Mouse (Mus musculus) liver, embryonic 14.5 days (tissue): ENCODE measurements around the gene Notum. TPM values are rescaled to one million over a fixed set of nuclear protein-coding genes. Genes with fewer than 3 reads are reported as not detected.

Experiments used
- ATAC-seq: fragments of 200-750 bp; cut with Nextera tagmentation; 2 replicates; pipeline ENCODE4 v1.8.0; 2017; ENCODE audit warnings: moderate number of reproducible peaks, mild to moderate bottlenecking, moderate library complexity; ENCODE audit not compliant: insufficient read depth
- DNase-seq, 3 experiments: peaks; one replicate each; pipeline ENCODE4 v3.0.0-alpha.2; 2012 to 2013; ENCODE audit warnings: low read depth in 3 of 3, low spot score in 3 of 3
- H3K27ac ChIP-seq: fragments of 300-500 bp; sonication (generic); 2 replicates; pipeline ENCODE4 v1.5.1; 2014; ENCODE audit warnings: moderate library complexity, mild to moderate bottlenecking, control low read depth, inconsistent platforms
- H3K27me3 ChIP-seq: fragments of 300-500 bp; sonication (generic); 2 replicates; pipeline ENCODE4 v1.6.1; 2014; ENCODE audit warnings: mild to moderate bottlenecking, low read length, moderate library complexity; ENCODE audit not compliant: control insufficient read depth, insufficient read depth
- H3K36me3 ChIP-seq: fragments of 300-500 bp; sonication (generic); replicated peaks from 2 replicates; pipeline ENCODE4 v1.6.1; 2014; ENCODE audit warnings: low read depth; ENCODE audit not compliant: control insufficient read depth, insufficient read depth
- H3K4me1 ChIP-seq, 2 experiments: fragments of 200-500 bp in 1 of 2; fragments of 300-500 bp in 1 of 2; sonication (generic) in 1 of 2; replicated peaks; 2 replicates each; pipeline ENCODE4 v1.6.1; 2012 to 2014; ENCODE audit warnings: antibody characterized with exemption in 1 of 2, inconsistent platforms in 1 of 2, low read length in 1 of 2; ENCODE audit not compliant: control insufficient read depth in 2 of 2, insufficient read depth in 2 of 2
- H3K4me2 ChIP-seq: fragments of 300-500 bp; sonication (generic); 2 replicates; pipeline ENCODE4 v1.6.1; 2014; ENCODE audit warnings: low read depth, mild to moderate bottlenecking, control low read depth, moderate library complexity
- H3K4me3 ChIP-seq, 2 experiments: fragments of 200-500 bp in 1 of 2; fragments of 300-500 bp in 1 of 2; sonication (generic) in 1 of 2; 2 replicates each; pipeline ENCODE4 v1.5.1; 2012 to 2014; ENCODE audit warnings: low read depth in 2 of 2, low read length in 2 of 2, mild to moderate bottlenecking in 2 of 2, control low read depth in 1 of 2, inconsistent platforms in 1 of 2, moderate library complexity in 1 of 2; ENCODE audit not compliant: insufficient read depth in 1 of 2
- H3K9ac ChIP-seq: fragments of 300-500 bp; sonication (generic); replicated peaks from 2 replicates; pipeline ENCODE4 v1.6.1; 2014; ENCODE audit warnings: mild to moderate bottlenecking, control low read depth, moderate library complexity
- H3K9me3 ChIP-seq: fragments of 300-500 bp; sonication (generic); 2 replicates; pipeline ENCODE4 v1.6.1; 2016; ENCODE audit warnings: low read length, mixed read lengths; ENCODE audit not compliant: control insufficient read depth
- CTCF ChIP-seq: IDR thresholded peaks from 2 replicates; pipeline ENCODE4 v1.5.1; 2016; ENCODE audit warnings: antibody characterized with exemption, low read depth, control low read depth
- EP300 ChIP-seq: IDR thresholded peaks from 2 replicates; pipeline ENCODE4 v1.6.1; 2016; ENCODE audit warnings: antibody characterized with exemption, low read depth
- WGBS: fragments of 180-500 bp; shearing (Covaris S2); extraction: QIAGEN DNeasy Blood & Tissue Kit; methylation state at CpG from one replicate; pipeline ENCODE4 v1.1.7; 2014; ENCODE audit not compliant: insufficient replicate concordance; 5-methylcytosine and 5-hydroxymethylcytosine counted together
- polyA plus RNA-seq, 2 experiments: library from polyadenylated mRNA; depleted of rRNA in 1 of 2; stranded (reverse) in 1 of 2; unstranded in 1 of 2; fragments of >200 nt; fragmentation: Nextera tagmentation in 1 of 2; extraction: Ambion mirVana in 1 of 2; gene quantifications; 2 replicates each; pipeline versions ENCODE4 v1.2.1 to v1.2.3; 2012 to 2014

Gene Notum
- polyA plus RNA-seq, 2 experiments: 0.18 to 0.30 TPM

- no peak overlapping the region for H3K9ac ChIP-seq
- H3K36me3 ChIP-seq: peaks cover 3% of the 10 kb centered on the region; the same call in 1 of the 2 replicates
- H3K4me1 ChIP-seq: no peaks in the 10 kb centered on the region
- TF ChIP-seq CTCF (no peak), EP300 (no peak)
- no peak overlapping the region for H3K4me3 ChIP-seq
- no peaks in the 10 kb centered on the region for H3K27me3 ChIP-seq
- no peak overlapping the region for H3K4me2 ChIP-seq
- no peak for ATAC-seq
- H3K9me3 ChIP-seq: no peaks in the 10 kb centered on the region
- no peak overlapping the region for H3K27ac ChIP-seq
- 86% methylated on average over 20 of the region's 20 CpGs for WGBS
- DNase-seq: no peak
Measured at GRCm38 (mm10) chr11:120686650-120687272, 25.8 kb upstream of the Notum start.

GRCm38 (mm10) chr11:120684660-120685059, 23.7 kb upstream of the Notum start:
- no peak for DNase-seq
- H3K9me3 ChIP-seq: no peaks in the 10 kb centered on the region
- no peaks in the 10 kb centered on the region for H3K27me3 ChIP-seq
- no peaks in the 10 kb centered on the region for H3K4me1 ChIP-seq
- H3K4me2 ChIP-seq: no peak overlapping the region
- H3K36me3 ChIP-seq: peaks cover 3% of the 10 kb centered on the region
- no peak overlapping the region for H3K4me3 ChIP-seq
- no peak overlapping the region for H3K9ac ChIP-seq
- 65% methylated on average over 2 of the region's 2 CpGs for WGBS
- no peak for TF ChIP-seq EP300
- no peak overlapping the region for H3K27ac ChIP-seq
- no peak for ATAC-seq

GRCm38 (mm10) chr11:120684086-120684485, 23.1 kb upstream of the Notum start:
- Histone ChIP-seq H3K36me3 (peaks cover 3% of the 10 kb centered on the region), H3K27me3 (no peaks in the 10 kb centered on the region), H3K9ac (no peak overlapping the region), H3K9me3 (no peaks in the 10 kb centered on the region), H3K4me3 (no peak overlapping the region), H3K27ac (no peak overlapping the region), H3K4me2 (no peak overlapping the region), H3K4me1 (no peaks in the 10 kb centered on the region)
- TF ChIP-seq EP300 (no peak), CTCF (no peak)
- WGBS: 70% methylated on average over 2 of the region's 2 CpGs
- ATAC-seq (no peak), DNase-seq (no peak)

- H3K36me3 ChIP-seq: peaks cover 5% of the 10 kb centered on the region
- no peaks in the 10 kb centered on the region for H3K9me3 ChIP-seq
- no peak overlapping the region for H3K4me2 ChIP-seq
- H3K27me3 ChIP-seq: no peaks in the 10 kb centered on the region
- no peak overlapping the region for H3K4me3 ChIP-seq
- no peak for ATAC-seq
- no peak overlapping the region for H3K9ac ChIP-seq
- no peaks in the 10 kb centered on the region for H3K4me1 ChIP-seq
- no peak for DNase-seq
- no peak overlapping the region for H3K27ac ChIP-seq
- 59% methylated on average over 3 of the region's 3 CpGs for WGBS
- TF ChIP-seq EP300 (no peak), CTCF (no peak)
Measured at GRCm38 (mm10) chr11:120683536-120683935, 22.6 kb upstream of the Notum start.

- 76% methylated on average over 5 of the region's 5 CpGs for WGBS
- Histone ChIP-seq H3K4me1 (no peaks in the 10 kb centered on the region), H3K36me3 (peaks cover 9% of the 10 kb centered on the region)
Measured at GRCm38 (mm10) chr11:120682683-120683082, 21.7 kb upstream of the Notum start.

More at GRCm38 (mm10) chr11:120682683-120683082, 21.7 kb upstream of the Notum start:
- TF ChIP-seq CTCF (no peak), EP300 (no peak)
- H3K9ac ChIP-seq: no peak overlapping the region
- no peak overlapping the region for H3K4me2 ChIP-seq
- no peaks in the 10 kb centered on the region for H3K27me3 ChIP-seq
- ATAC-seq (no peak), DNase-seq (no peak)
- H3K9me3 ChIP-seq: no peaks in the 10 kb centered on the region
- H3K27ac ChIP-seq: no peak overlapping the region
- no peak overlapping the region for H3K4me3 ChIP-seq
